Comparison of ENCODE assay signal across 26 mouse cellular contexts in the genomic region with DNA sequence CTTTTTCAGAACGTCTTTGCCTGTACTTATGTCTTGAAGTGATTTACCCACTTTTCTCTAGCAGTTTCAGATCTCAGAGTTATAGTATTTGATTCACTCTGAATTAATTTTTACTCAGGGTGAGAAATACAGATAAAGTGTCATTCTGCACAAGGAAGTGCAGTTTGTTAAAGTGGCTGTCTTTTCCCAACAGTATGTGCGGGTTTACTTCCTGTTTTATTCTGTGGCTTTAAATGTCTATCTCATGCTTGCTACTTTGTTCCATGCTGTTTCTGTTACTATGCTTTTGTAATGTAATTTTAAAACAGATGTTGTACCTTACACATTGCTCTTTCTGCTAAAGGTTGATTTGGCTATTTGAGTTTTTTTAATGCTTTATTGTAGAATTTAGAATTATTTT.
A peak's percentile ranks its signal among the peaks of the same experiment; 100 is the strongest.
DNase-seq lines count a peak whose midpoint lies in the region; ATAC-seq lines count a peak whose summit lies in the region.
"Had no signal": no experiment of that assay in that cellular context is flagged by ENCODE, and none has a peak within 500 bp of the region (broad histone marks: within the 10 kb centered on the region; RNA-seq: fewer than 3 reads in every experiment).

No protein-coding gene starts in this region.

- DNase-seq in midbrain, embryonic 11.5 days (ENCODE audit: low spot score, missing footprints): peak; percentile 70
- DNase-seq in cerebellum, postnatal 36 days: no peak
- DNase-seq in forebrain, embryonic 10.5 days (ENCODE audit: extremely low spot score, low spot score): no peak
- DNase-seq: adrenal gland, adult 8-10 months; adrenal gland, postnatal 14 days; adrenal gland, postnatal 36 days; B cell, adult 2 months; cerebellum, adult 11-12 months; cerebellum, adult 2 months; cerebellum, adult 9-10 months; cerebellum, postnatal 10 days; cerebellum, postnatal 25 days had no signal

- no peak overlapping the region for H3K27ac ChIP-seq in midbrain, embryonic 11.5 days (ENCODE audit: low read depth, low read length)
- H3K27ac ChIP-seq in midbrain, embryonic 15.5 days: no peak overlapping the region
- no peak overlapping the region for H3K27ac ChIP-seq in forebrain, embryonic 10.5 days
- H3K27ac ChIP-seq in heart, embryonic 11.5 days (ENCODE audit: low read depth, low read length): no peak overlapping the region
- H3K27ac ChIP-seq: embryonic facial prominence, embryonic 10.5 days; embryonic facial prominence, embryonic 12.5 days; forebrain, embryonic 12.5 days had no signal

- no peak overlapping the region for H3K9ac ChIP-seq in midbrain, embryonic 11.5 days (ENCODE audit: low read length)
- no peak overlapping the region for H3K9ac ChIP-seq in midbrain, embryonic 15.5 days
- H3K9ac ChIP-seq in heart, embryonic 11.5 days (ENCODE audit: low read depth, low read length): no peak overlapping the region
- H3K9ac ChIP-seq: embryonic facial prominence, embryonic 12.5 days; forebrain, embryonic 12.5 days had no signal

- H3K4me2 ChIP-seq in midbrain, embryonic 11.5 days: no peak overlapping the region
- no peak overlapping the region for H3K4me2 ChIP-seq in midbrain, embryonic 15.5 days
- no peak overlapping the region for H3K4me2 ChIP-seq in heart, embryonic 11.5 days
- H3K4me2 ChIP-seq: embryonic facial prominence, embryonic 12.5 days; forebrain, embryonic 12.5 days had no signal

- H3K4me3 ChIP-seq in midbrain, embryonic 11.5 days (ENCODE audit: low read depth, low read length): no peak overlapping the region
- no peak overlapping the region for H3K4me3 ChIP-seq in midbrain, embryonic 15.5 days
- no peak overlapping the region for H3K4me3 ChIP-seq in forebrain, embryonic 10.5 days
- H3K4me3 ChIP-seq in heart, embryonic 11.5 days (ENCODE audit: low read depth, low read length): no peak overlapping the region
- H3K4me3 ChIP-seq: embryonic facial prominence, embryonic 10.5 days; embryonic facial prominence, embryonic 12.5 days; forebrain, embryonic 12.5 days had no signal

- no peaks in the 10 kb centered on the region for H3K9me3 ChIP-seq in midbrain, embryonic 11.5 days (ENCODE audit: control insufficient read depth, low read length)
- no peaks in the 10 kb centered on the region for H3K9me3 ChIP-seq in midbrain, embryonic 15.5 days
- no peaks in the 10 kb centered on the region for H3K9me3 ChIP-seq in forebrain, embryonic 10.5 days
- H3K9me3 ChIP-seq in heart, embryonic 11.5 days (replicated peaks; ENCODE audit: control insufficient read depth, low read length): no peaks in the 10 kb centered on the region
- H3K9me3 ChIP-seq: embryonic facial prominence, embryonic 10.5 days; embryonic facial prominence, embryonic 12.5 days; forebrain, embryonic 12.5 days; G1E had no signal

- no peaks in the 10 kb centered on the region for H3K4me1 ChIP-seq in midbrain, embryonic 11.5 days (ENCODE audit: control insufficient read depth, insufficient read depth, low read length)
- H3K4me1 ChIP-seq in midbrain, embryonic 15.5 days: no peaks in the 10 kb centered on the region
- H3K4me1 ChIP-seq in forebrain, embryonic 10.5 days: no peaks in the 10 kb centered on the region
- no peaks in the 10 kb centered on the region for H3K4me1 ChIP-seq in heart, embryonic 11.5 days (ENCODE audit: control insufficient read depth, insufficient read depth, low read length)
- H3K4me1 ChIP-seq: embryonic facial prominence, embryonic 10.5 days; embryonic facial prominence, embryonic 12.5 days; forebrain, embryonic 12.5 days had no signal

- ATAC-seq in midbrain, embryonic 11.5 days (ENCODE audit: low FRiP score): no peak
- no peak for ATAC-seq in midbrain, embryonic 15.5 days (replicated peaks)
- 0 out of 2 replicates have a peak, but pooled peaks have one; percentile 39 for ATAC-seq in common myeloid progenitor, adult 5-6 weeks (replicated peaks; ENCODE audit: low read depth, poor library complexity, severe bottlenecking)
- peak; percentile 75 for ATAC-seq in megakaryocyte, adult 5-6 weeks (ENCODE audit: poor library complexity, severe bottlenecking)
- no peak for ATAC-seq in heart, embryonic 11.5 days (replicated peaks; ENCODE audit: insufficient number of reproducible peaks, low FRiP score, low TSS enrichment)
- ATAC-seq: activated CD4-positive, CD25-positive, alpha-beta regulatory T cell, adult 4 months; CD4-positive, CD25-positive, alpha-beta regulatory T cell, adult 4 months; forebrain, embryonic 14.5 days; forebrain, embryonic 16.5 days; Patski had no signal

- no peaks in the 10 kb centered on the region for H3K36me3 ChIP-seq in midbrain, embryonic 11.5 days (ENCODE audit: control insufficient read depth, insufficient read depth, low read length)
- no peaks in the 10 kb centered on the region for H3K36me3 ChIP-seq in midbrain, embryonic 15.5 days (replicated peaks)
- no peaks in the 10 kb centered on the region for H3K36me3 ChIP-seq in forebrain, embryonic 10.5 days (replicated peaks)
- no peaks in the 10 kb centered on the region for H3K36me3 ChIP-seq in heart, embryonic 11.5 days (ENCODE audit: control insufficient read depth, insufficient read depth, low read length)
- H3K36me3 ChIP-seq: embryonic facial prominence, embryonic 10.5 days; embryonic facial prominence, embryonic 12.5 days; forebrain, embryonic 12.5 days; G1E had no signal

- H3K27me3 ChIP-seq in midbrain, embryonic 11.5 days (ENCODE audit: control insufficient read depth, insufficient read depth, low read length): no peaks in the 10 kb centered on the region
- H3K27me3 ChIP-seq in midbrain, embryonic 15.5 days (replicated peaks): no peaks in the 10 kb centered on the region
- H3K27me3 ChIP-seq in forebrain, embryonic 10.5 days (ENCODE audit: poor library complexity, severe bottlenecking): no peaks in the 10 kb centered on the region
- no peaks in the 10 kb centered on the region for H3K27me3 ChIP-seq in heart, embryonic 11.5 days (ENCODE audit: control insufficient read depth, insufficient read depth, low read length)
- H3K27me3 ChIP-seq: CH12.LX; embryonic facial prominence, embryonic 12.5 days; forebrain, embryonic 12.5 days; Patski had no signal

- WGBS in midbrain, embryonic 11.5 days: 93% methylated on average over 2 of the region's 2 CpGs
- WGBS in midbrain, embryonic 15.5 days: 87% methylated on average over 2 of the region's 2 CpGs
- WGBS in forebrain, embryonic 10.5 days: 94% methylated on average over 2 of the region's 2 CpGs
- 82% methylated on average over 2 of the region's 2 CpGs for whole genome bisulfite sequencing in heart, embryonic 11.5 days (ENCODE audit: insufficient replicate concordance)

Comparison
In these comparisons a context has a peak if more than half of its experiments do, and no peak if none do; other contexts are left out.
1. ATAC-seq: peak in common myeloid progenitor, adult 5-6 weeks (single experiment) and megakaryocyte, adult 5-6 weeks (single experiment); none in midbrain, embryonic 11.5 days (single experiment), midbrain, embryonic 15.5 days (single experiment) and heart, embryonic 11.5 days (single experiment).